Mouse (Mus musculus) T-cell, adult 2 months (primary cell): ENCODE data around the gene Fto.

Experiments used
- DNase-seq: peaks from one replicate; pipeline ENCODE4 v3.0.0; 2022; ENCODE audit warnings: low spot score

The Fto gene

DNA sequence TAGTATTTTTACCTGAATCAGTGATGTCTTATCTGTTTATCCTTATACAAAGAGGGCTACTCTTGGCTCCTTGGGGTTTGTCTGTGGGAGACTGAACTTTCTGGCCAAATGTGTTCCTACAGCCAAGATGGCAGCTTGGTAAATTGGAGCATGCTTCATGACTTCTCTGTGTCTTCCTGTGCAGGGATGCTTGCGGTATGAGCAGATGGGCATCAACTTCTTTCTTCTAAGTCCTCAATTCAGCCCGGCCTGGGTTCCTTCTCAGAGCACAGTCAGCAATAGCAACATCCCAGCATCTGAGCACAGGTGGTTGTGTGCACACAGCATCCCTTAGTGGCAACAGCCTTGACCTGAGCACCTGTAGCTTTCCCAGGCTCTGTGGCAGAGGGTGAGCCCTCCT lies 141.6 kb downstream of the Fto start:
- DNase-seq, result no peak

DNA sequence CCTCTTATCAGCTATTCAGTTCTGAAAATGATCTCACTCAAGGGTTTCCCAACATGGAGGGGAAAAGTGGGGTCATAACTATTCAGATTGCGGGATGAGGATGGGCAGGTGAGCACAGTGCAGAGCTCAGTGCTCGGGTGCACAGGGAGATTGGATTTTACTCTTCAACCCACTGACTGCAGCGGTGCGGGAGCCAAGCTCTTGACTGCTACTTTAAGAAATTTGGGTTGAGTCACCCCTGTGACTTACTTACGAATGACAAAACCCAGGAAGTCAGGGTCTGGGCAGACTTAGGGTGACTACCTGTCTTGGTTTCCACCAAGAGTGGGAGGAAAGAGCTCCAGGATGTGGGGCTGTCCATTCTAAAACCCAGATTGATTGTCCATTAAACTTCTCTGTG lies 142.3 kb downstream of the Fto start:
- no peak for DNase-seq

DNA sequence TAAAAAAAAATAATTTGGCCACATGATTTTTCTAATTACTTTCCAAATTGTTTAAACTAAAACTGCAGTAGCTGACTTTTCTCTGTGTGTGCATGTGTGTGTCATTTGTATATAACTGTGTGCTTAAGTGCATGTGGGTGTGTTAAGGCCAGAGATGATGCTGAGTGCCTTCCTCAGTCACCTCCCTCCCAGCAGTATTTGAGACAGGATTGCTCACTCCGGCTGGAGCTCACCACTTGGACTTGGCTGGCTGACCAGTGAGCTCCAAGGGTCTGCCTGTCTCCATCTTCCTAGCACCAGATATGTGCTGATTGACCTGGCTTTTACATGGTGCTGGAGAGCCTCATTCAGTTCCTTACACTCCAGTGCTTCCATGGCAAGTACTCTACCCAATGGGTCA lies 144.7 kb downstream of the Fto start:
- DNase-seq, result no peak

DNA sequence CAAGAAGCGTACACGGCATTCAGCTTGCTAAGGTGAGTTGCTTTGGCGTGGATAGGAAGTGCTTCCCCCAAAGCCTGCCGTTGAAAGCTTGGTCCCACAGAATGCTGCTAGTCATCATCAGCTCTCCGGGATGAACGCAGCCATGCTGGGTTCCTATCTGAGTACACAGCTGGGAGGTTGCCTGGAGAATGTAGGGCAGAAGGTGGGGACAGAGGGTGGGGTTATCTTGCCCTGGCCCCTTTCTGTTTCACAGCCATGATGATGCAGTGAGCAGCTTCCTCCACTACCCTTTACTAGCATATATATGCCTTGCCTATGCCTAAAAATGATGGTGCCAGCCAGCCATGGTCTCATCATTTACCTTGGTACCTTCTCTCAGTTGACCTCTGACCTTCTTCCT lies 147.6 kb downstream of the Fto start:
- DNase-seq, result no peak

DNA sequence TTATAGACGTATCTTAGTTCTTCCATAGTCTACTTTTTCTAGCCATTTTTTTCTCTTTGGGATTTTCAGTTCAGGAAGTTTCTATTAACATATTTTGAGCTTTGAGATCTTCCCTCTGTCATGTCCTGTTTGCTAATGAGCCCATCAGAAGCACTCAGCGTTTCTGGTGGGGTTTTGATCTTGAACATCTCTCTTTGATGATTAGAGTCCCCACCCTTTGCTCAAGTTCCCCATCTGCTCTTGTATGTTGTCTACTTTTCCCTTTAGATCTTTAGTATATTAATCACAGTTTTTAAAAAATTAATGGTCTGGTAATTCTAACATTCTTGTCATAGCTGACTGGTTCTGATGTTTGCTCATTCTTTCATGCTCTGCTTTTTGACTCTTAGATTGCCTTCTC lies 150.4 kb downstream of the Fto start:
- DNase-seq, result no peak

DNA sequence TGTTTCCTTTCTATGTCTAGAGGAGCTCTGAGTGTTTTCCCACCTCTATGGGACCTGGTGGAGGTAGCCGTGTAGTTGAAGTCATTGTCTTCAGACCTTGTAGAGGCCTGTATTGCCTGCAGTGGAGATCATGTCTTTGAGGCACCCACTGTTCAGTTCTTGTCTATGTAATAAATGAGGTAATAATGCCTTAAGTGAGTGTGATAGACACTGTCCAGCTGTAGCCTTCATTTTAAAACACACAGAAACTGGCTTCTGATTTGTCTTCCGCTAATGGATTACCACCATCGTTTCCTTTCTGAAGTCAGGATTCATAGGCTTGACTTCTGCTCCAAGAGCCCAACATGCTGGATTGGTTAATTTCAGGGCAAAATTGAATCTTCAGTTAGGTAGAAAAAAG lies 154.1 kb downstream of the Fto start:
- DNase-seq, result no peak

DNA sequence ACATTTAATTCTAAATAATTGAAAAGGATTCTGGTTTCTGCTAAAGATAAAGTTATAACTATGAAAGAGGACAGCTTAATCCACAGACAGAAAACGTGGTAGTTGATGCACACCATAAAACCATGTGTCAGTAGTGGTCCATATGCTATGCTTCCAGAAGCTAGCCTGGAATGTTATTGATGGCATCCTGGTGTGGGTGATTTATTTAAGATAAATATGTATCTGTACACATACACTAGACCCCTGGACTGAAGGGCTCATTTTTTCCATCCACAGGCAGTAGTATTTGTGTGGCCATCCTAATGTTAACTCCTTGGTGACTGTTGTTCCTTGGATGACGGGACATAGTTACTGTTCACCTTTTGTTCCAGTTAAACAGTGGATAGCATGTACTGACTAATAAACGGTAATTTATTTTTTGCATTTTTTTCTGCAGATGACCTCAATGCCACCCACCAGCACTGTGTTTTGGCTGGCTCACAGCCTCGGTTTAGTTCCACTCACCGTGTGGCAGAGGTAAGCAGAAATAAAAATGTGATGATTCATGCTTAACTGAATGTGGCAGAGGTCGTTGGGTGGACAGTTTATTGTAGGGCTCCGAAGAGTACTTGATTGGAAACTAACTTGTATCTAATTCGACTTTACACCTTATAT lies 154.7 kb downstream of the Fto start:
- no peak for DNase-seq

DNA sequence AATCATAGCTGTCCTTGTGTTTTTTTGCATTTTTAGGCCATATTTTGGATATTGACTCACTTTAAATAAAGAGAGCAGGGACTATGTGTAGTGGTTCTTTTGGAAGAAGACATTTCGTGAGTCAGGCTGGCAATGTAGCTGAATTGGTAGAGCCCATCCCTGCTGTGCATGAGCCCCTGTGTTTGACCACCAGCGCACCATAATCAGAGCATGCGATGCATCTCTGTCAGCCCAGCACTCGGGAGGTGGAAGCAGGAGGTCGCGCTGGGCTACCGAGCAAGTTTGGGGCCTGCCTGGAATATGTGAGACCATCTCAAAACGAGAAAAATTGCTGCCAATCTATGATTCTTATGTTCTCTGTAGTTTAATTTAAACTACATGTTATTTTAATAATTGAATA lies 156.1 kb downstream of the Fto start:
- DNase-seq, result no peak

DNA sequence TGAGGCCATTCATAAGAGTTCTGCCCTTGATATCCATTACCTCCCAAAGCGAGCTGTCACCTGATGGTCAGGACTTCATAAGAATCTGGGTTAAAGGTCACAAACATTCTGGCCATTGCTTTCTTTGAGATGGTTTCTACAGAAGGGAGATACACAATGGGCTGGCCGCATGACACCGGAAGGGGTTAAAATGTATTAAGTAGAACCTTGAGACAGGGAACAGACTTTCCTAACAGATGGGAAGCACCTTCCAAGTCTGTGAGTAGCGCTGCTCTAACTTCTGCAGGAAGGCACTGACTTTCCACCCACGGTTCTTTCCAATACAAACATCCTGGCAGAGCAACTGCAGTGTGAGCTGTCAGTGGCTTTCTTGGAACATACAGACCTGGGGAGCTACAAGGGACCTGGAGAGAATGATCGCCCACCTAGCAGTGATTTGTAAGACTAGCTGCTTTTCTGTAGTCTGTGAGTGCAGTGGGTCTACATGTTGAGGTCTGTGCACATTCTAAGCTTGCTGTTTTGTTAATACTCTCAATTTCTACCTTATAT lies 161.5 kb downstream of the Fto start:
- DNase-seq, result no peak

DNA sequence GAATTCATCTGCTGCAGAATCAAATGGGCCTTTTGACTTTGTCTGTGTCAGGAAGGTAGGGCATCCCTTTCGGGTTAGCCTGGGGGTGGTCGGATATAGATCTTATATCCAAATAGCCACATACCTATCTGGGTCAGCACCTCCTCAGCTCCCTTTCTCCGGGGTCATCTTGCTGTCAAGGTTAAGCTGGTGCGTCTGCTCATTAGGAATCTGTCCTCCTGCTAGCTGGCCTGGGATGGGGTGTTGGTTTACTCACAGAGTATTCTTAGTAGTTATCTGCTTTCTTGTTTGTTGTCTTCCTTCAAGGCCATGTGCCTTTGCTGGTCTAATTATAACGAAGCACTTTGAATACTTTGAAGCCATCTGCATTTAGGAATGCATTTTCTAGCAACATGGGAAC lies 163.7 kb downstream of the Fto start:
- DNase-seq, result no peak

DNA sequence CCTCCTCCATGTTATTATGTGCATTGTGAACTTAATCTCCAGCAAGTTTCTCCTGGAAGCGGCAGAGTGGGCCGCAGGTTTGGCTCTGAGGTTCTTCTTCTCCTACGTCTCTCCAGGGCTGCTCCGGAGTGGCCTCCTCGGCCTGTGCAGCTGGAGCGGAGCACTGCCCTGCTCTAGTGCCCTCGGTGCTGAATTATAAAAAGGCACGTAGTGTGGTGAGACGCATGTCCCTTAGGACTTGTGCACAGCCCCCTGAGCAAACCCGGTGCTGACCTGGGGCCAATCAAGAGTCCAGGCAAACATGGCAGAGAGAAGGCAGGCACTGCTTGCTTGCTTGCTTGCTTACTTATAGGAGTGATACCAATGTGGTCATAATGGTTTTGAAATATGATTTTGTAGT lies 164.1 kb downstream of the Fto start:
- DNase-seq, result no peak

DNA sequence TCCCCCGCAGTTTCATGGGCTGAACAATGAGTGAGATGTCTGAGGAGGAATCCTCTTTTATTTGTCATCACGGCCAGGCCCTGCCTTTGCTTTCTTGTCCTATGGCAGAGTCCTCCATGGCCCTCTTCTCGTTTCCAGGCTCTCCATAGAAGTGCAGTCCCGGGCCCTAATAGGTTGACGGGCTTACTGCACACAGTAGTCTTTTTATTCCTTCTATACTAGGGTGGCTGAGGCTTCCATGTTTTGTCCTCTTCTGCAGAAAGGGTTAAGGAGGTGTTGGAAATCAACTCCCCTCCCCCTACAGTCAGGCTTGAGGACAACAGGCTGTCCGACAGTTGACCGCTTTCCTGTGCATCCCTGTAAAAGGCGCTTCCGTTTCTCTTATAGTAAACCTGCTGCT lies 169.2 kb downstream of the Fto start:
- DNase-seq, result no peak

DNA sequence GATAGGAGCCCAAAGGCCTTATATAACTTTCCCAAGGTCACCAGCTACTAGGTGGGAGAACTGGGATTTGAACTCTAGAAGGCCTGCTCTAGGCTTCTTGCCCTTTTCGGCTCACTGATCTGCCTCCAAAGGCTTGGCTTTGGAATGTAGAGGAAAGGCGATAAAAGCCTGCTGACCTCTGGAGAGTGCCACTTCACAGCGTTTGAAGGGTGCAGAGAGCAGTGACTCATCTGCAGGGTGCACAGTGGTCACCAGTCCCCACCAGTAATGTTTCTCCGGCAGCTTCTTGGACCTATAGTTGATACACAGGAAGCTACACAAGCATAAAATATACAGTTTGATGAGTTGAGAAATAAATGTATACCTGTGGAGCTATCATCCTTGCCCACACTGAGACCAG lies 173.1 kb downstream of the Fto start:
- no peak for DNase-seq

DNA sequence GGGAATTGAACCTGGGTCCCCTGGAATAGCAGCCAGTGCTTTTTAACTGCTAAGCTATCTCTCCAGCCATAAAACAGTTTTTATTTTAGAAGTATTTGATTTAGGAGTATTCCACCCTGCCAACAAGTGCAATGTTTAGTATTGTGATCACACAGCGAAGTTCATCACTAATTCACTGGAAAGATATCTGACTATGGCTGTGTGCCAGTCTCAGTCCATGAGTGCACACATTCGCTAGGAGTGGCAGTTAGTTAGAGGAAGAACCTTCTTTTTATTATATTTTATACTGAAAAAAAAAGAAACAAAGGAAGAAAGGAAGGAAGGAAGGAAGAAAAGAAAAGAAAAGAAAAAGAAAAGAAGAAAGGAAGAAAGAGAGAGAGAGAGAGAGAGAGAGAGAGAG lies 174.1 kb downstream of the Fto start:
- no peak for DNase-seq

DNA sequence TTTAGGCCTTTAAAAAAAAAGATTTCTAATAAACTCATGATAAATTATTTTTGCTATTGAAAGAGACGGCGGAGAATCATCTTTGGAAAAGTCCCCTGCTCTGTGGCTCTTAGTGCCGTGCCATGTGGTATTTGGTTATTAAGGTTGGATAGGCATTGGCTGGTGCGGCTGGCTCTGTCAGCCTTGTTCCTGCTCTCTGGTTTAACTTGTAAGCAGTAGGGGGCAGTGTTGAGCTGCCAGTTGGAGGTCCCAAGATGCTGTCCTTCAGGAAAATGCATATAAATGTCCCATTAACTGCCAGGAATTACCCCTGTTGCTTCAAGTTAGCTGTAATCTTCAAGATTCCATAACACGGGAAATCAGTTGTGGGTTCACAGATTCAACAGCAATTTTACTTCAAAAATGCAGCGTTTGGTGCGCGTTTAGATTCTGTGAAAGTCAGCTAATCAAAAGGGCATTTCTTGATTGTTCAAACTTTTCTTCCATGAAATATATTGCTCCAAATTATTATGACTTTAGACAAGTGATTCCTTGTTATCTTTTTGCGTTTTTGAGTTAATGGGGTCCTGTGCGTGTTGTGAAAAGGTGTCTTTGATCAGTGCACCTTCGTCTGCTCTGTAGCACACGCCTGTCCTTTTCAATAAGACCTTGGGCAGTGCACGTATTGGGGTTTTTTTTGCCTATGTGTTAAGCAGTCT lies 174.9 kb downstream of the Fto start:
- DNase-seq, result no peak

DNA sequence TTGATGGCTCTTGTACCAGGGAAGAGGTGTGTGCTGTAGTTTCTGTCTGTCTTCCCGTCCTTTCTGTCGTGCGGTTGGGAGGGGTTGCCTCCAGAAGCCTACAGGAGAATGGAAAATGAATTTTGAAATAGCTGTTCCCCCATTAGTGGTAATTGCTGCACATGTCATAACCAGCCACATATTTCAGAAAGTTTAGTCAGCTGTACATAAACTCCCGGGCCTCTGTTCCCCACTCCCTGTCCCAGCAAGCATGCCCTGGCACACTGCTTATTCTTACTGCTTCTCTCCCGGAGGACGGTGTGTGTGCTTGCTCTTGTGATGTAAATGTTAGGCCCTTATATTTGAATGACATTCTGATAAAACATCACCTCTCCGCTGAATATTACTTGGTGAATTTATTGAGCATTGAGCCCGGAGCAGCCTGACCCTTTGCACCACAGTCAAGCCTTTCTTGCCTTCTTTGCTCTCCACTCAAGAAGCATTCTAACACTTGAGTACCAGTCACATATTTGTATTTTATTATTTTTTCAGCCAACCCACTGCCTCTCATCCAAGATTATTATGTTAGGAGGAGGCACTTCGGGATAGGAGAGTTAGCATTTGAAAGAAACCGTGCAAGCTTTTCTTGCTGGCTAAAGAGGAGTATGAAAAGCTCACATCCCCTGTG lies 175.6 kb downstream of the Fto start:
- no peak for DNase-seq

DNA sequence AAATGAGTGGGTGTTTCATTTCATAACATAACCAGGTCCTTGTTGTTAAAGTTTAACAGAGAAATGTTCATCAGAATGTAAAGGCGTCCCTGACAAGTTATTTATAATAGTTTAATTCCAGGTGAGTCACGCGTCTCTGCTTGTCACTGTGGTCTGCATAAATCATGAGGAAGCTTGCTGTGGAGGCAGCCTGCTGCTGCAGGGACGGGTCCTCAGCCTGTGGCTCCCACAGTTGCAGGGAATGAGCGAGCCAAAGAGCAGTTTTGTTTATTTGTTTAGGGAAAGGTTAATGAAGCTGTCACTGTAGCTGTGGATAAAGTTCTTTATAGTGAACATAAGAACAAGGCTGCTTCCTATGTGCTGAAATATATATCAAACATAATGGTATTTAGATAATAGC lies 176.7 kb downstream of the Fto start:
- no peak for DNase-seq

DNA sequence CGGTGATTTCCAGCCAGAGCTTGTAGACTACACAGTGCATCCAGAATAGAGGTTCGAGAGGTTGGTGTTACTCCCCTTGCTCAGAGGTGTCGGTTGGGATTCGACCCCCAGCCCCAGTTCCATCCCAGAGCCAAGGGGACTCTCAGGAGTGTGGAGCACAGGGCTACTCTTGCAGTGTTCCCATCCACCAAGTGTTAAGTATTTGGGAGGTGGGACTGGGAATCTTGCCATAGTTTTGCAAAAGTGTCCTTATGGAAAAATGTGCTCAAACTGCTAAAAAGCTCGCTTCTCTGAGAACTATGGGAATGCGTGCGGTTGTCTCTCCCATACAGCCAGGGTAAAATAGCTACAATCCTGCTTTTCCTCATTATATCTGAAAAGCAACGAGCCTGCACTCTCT lies 180.0 kb downstream of the Fto start:
- no peak for DNase-seq

DNA sequence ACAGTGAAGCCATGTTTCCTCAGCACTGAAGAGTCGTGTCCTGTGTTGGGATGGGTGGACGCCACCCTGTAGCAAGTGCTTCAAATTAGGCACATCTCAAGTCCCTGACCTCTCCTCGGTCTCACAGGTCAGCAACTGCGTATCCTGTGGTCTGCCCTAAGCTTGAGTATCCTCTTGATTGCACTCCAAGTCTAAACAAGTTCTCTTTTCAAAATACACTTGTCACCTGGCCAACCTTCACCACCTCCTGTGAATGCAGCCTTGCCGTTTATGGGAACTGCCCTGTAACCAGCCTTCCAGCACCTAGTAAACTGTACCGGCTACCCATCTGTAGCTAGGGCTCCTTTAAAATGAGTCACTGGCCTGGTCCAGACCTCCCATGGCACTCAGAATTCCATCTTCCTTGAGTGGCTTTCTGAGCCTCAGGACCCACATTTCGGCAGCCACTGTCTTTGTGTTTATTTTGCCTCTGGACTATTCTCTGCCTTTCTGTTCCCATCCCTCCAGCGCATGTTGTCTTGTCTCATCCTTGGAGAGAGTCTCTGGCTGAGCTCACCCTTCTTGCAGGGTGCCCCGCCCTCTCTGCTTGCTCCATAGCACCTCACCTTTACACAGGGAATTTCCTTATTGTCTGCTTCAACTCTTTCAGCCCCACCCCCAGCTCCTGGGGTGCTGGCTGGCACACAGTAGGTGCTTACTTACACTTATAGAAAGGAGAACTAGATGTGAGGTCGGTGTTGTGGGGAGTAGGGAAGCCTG lies 181.4 kb downstream of the Fto start:
- DNase-seq, result no peak

DNA sequence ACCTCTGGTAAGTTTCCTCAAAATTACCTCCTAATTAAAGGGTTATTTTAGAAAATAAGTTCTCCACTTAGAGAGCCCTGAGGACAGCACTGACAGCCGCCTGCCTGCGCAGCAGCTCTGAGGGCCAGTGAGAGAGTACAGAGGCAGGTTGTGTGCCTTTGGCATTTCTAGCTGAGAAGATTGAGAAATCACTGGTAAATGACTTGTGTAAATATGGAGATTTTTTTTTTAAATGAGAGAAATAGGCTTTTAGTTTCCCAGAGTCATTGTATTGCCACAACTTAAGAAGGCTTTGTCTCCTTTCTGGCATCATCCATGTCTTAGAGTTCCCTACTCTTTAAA lies 181.9 kb downstream of the Fto start:
- no peak for DNase-seq

DNA sequence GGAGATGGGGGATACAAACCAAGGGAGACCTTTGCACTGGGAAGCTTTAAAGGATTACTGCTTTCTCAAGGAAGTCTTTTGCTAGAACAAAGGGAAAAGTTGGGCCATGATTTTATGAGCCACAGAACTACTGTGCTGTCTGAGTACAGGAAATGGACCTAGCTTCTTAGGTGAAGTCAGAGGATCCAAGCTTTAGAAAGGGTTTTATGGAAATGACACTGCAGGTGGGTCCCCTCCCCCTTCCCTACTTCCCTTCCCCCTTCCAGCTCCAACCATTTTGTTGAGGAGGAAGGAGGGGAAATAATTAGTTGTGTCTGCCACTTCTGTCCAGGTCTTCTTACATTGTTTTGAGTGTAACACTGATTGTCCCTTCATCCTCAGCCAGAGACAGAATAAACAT lies 182.7 kb downstream of the Fto start:
- no peak for DNase-seq

DNA sequence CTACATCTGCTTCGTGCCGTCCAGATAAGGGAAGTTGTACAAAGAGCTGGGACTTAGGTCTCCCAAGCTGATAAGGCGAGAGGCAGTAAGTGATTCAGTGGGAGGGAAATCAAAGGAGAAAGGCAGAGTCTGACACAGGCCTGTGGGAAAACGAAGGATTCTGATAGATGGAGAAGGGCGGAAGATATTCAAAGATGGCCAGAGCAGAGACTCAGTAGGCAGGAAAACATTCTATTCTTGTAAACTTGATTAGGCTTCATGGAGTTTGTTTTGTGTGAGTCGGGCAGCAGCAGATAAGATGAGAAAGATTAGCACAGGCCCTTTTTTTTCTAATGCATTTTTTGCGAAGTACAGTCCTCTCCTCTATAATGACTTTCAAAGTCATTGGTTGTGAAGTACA lies 183.6 kb downstream of the Fto start:
- no peak for DNase-seq

DNA sequence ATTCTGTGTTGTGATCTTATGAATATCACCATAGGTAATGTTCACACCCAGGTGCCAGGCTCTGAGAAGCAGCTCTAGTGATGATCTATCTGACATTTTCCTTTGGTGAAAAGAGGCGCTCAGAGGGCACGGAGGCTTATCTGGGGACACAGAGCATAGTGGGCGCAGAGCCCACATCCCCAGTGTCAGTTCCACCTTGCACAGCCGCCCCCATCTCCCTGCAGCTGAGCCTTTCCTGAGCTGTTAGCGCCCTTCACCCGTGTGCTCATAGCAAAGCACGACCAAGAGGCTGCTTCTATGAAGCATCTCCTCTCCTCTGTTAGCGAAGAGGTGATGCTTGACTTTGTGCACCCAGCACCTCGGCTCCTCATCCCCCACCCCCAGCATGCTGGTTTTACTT lies 185.3 kb downstream of the Fto start:
- DNase-seq, result no peak
